Mouse (Mus musculus): ENCODE results near the gene Vamp2. TPM values are rescaled to one million over a fixed set of nuclear protein-coding genes. Genes with fewer than 3 reads are reported as not detected.

Vamp2 gene
- total and polyA plus RNA-seq, 2 experiments from 2014 or later: 25.2 to 59.2 TPM

DNA sequence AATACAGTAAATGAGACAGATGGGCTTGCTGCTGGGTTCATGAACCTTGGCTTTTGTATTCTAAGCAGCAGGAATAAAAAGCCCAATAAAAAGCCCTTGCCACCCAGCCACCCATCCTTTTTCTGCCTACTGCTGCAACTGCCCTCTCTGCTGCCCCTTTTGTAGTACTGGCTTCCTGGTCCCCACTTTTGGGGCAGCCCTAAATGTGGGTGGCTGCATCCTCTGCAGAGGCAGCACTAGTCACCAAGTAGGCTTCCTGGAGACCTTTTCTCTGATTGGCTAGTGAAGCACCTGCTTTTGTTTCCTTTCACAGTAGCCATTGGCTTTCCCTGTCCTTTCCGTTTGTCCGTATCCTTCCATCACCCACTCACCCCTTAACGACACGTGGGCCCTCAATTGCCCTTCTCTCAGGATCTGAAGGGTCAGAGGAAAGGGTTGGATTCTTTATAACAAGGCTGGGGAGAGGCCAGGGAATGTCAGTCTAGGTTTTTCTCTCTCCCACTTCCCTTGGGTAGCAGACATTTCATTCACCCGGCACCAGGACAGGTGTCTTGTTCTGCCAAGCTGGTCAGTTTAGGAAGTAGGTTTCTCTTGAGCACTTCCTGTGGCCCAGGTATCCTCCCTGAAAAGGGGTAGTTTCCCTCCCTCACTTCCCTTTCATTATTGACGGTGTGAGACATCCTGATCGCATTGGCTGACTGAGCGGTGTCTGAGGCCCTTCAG, 9.9 kb downstream of the Vamp2 start:
- Histone ChIP-seq H3K9me3 (replicated peaks; ENCODE audit: control insufficient read depth, low read length) (no peaks in the 10 kb centered on the region), H3K4me2 (ENCODE audit: low read depth, low read length) (peak overlapping the region; percentile 71), H3K9ac (replicated peaks; ENCODE audit: low read depth, low read length) (peak overlapping the region; percentile 76), H3K27ac (ENCODE audit: low read depth) (peak overlapping the region; percentile 99), H3K36me3 (replicated peaks; ENCODE audit: control insufficient read depth, insufficient read depth, low read length) (peaks cover 31% of the 10 kb centered on the region), H3K4me1 (ENCODE audit: control insufficient read depth, insufficient read depth) (peaks cover 16% of the 10 kb centered on the region), H3K27me3 (ENCODE audit: control insufficient read depth, insufficient read depth, low read length) (no peaks in the 10 kb centered on the region), H3K4me3 (ENCODE audit: low read depth, low read length) (peak overlapping the region; percentile 76)
- DNase-seq (ENCODE audit: low spot score) (no peak), ATAC-seq (ENCODE audit: insufficient read depth, low read depth) (no peak)
- TF ChIP-seq EP300 (IDR thresholded peaks at IDR 0.05; ENCODE audit: low read depth) (no peak), CTCF (IDR thresholded peaks at IDR 0.05; ENCODE audit: low read depth) (no peak)
- WGBS: 16% methylated on average over 8 of the region's 8 CpGs

DNA sequence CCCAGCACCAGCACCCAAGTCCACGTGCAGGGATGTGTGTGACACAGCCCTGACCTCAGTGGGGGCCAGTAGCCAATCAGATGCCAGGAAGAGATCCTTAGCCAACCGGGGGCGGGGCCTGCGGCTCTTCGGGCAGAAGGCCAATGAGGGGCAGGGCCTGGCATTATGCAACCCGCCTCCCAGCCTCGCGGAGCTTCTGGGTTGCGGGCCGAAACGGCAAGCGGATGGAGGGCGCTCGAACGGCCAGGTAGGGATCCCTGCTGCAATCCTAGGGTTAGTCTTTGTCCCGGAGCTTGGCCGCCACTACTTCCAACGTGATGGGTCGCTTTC, 10.4 kb downstream of the Vamp2 start:
- Histone ChIP-seq H3K27me3 (ENCODE audit: control insufficient read depth, insufficient read depth, low read length) (no peaks in the 10 kb centered on the region), H3K4me2 (ENCODE audit: low read depth, low read length) (peak overlapping the region; percentile 71), H3K4me1 (ENCODE audit: control insufficient read depth, insufficient read depth) (peaks cover 16% of the 10 kb centered on the region), H3K9ac (replicated peaks; ENCODE audit: low read depth, low read length) (peak overlapping the region; percentile 66), H3K27ac (ENCODE audit: low read depth) (peak overlapping the region; percentile 99), H3K36me3 (replicated peaks; ENCODE audit: control insufficient read depth, insufficient read depth, low read length) (peaks cover 36% of the 10 kb centered on the region), H3K4me3 (ENCODE audit: low read depth, low read length) (peak overlapping the region; percentile 76), H3K9me3 (replicated peaks; ENCODE audit: control insufficient read depth, low read length) (no peaks in the 10 kb centered on the region)
- ATAC-seq (ENCODE audit: insufficient read depth, low read depth): peak; percentile 16
- DNase-seq (ENCODE audit: low spot score): peak; percentile 96
- WGBS: under 1% methylated on average over 19 of the region's 19 CpGs
- TF ChIP-seq CTCF (IDR thresholded peaks at IDR 0.05; ENCODE audit: low read depth) (no peak), EP300 (IDR thresholded peaks at IDR 0.05; ENCODE audit: low read depth) (no peak; the same call in 1 of the 2 replicates)

DNA sequence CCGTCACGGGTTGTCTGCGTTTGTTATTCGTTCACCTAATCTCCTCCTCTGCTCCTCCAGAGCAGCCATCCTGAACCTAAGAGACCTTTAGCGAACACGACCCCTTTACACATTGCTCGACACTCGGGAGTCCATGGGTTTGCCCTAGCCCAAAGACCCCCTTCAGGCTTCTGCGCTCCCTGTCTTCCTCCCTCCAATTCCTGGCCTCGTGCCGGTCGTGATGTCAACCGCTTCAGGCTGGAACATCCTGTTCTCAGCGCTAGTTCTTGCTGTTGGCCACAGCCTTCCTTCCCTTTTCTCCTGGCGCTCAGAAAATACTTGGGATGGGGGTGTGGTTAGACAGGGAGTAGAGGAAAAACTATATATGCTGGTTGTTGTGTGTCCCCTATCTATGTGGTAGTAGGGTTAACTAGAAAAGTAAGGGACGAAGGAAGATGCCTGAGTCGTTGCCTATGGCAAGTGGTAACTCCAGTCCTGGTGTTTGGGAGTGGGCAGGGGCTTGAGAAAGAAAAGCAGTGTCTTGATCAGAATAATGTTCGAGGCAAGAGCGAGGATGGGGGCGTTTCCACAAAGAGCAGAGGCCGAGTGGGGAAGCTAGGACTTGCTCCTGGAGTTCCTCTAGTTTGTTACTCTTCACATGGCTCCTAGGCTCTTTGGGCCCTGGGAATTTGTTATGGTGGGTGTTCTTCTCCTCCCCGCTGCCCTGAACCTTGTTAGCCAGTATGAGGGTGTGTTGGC, 11.1 kb downstream of the Vamp2 start:
- WGBS: 2% methylated on average over 22 of the region's 22 CpGs
- H3K4me1 ChIP-seq (ENCODE audit: control insufficient read depth, insufficient read depth): peaks cover 16% of the 10 kb centered on the region
- peak; percentile 77 for DNase-seq (ENCODE audit: low spot score)
- peak overlapping the region; percentile 66 for H3K9ac ChIP-seq (replicated peaks; ENCODE audit: low read depth, low read length)
- TF ChIP-seq EP300 (IDR thresholded peaks at IDR 0.05; ENCODE audit: low read depth): peak; percentile 92
- no peak for TF ChIP-seq CTCF (IDR thresholded peaks at IDR 0.05; ENCODE audit: low read depth)
- peak overlapping the region; percentile 76 for H3K4me3 ChIP-seq (ENCODE audit: low read depth, low read length)
- ATAC-seq (ENCODE audit: insufficient read depth, low read depth): no peak
- no peaks in the 10 kb centered on the region for H3K27me3 ChIP-seq (ENCODE audit: control insufficient read depth, insufficient read depth, low read length)
- H3K9me3 ChIP-seq (replicated peaks; ENCODE audit: control insufficient read depth, low read length): no peaks in the 10 kb centered on the region
- H3K4me2 ChIP-seq (ENCODE audit: low read depth, low read length): peak overlapping the region; percentile 71
- peaks cover 43% of the 10 kb centered on the region for H3K36me3 ChIP-seq (replicated peaks; ENCODE audit: control insufficient read depth, insufficient read depth, low read length)
- peak overlapping the region; percentile 99 for H3K27ac ChIP-seq (ENCODE audit: low read depth)

DNA sequence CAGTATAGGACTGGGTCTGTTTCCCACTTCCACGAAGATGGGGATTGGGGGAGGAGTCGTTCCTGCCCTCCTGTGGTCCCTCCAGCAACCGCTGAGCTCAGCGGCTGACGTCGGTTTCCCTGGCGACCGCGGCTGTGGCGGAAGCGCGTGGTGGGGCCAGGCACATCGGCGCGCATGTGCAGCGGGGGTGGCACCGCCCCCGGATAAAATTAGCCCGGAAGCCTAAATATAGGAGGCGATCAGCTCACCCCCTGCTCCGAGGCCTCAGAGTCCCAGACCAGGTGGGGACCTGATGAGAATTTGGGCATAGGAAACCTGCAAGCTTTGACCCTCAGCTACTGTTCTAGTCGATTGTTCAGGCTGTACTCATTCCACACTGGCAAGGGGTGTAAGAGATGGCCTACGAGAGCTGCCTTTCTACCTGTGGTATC, 11.6 kb downstream of the Vamp2 start:
- peak overlapping the region; percentile 66 for H3K9ac ChIP-seq (replicated peaks; ENCODE audit: low read depth, low read length)
- H3K36me3 ChIP-seq (replicated peaks; ENCODE audit: control insufficient read depth, insufficient read depth, low read length): peaks cover 49% of the 10 kb centered on the region
- peak overlapping the region; percentile 76 for H3K4me3 ChIP-seq (ENCODE audit: low read depth, low read length)
- ATAC-seq (ENCODE audit: insufficient read depth, low read depth) (peak; percentile 31), DNase-seq (ENCODE audit: low spot score) (peak; percentile 97)
- no peaks in the 10 kb centered on the region for H3K27me3 ChIP-seq (ENCODE audit: control insufficient read depth, insufficient read depth, low read length)
- peak overlapping the region; percentile 71 for H3K4me2 ChIP-seq (ENCODE audit: low read depth, low read length)
- H3K4me1 ChIP-seq (ENCODE audit: control insufficient read depth, insufficient read depth): peaks cover 16% of the 10 kb centered on the region
- H3K9me3 ChIP-seq (replicated peaks; ENCODE audit: control insufficient read depth, low read length): no peaks in the 10 kb centered on the region
- peak overlapping the region; percentile 99 for H3K27ac ChIP-seq (ENCODE audit: low read depth)
- under 1% methylated on average over 23 of the region's 23 CpGs for WGBS
- TF ChIP-seq CTCF (IDR thresholded peaks at IDR 0.05; ENCODE audit: low read depth) (peak; percentile 25; the same call in 1 of the 2 replicates), EP300 (IDR thresholded peaks at IDR 0.05; ENCODE audit: low read depth) (peak; percentile 80)

DNA sequence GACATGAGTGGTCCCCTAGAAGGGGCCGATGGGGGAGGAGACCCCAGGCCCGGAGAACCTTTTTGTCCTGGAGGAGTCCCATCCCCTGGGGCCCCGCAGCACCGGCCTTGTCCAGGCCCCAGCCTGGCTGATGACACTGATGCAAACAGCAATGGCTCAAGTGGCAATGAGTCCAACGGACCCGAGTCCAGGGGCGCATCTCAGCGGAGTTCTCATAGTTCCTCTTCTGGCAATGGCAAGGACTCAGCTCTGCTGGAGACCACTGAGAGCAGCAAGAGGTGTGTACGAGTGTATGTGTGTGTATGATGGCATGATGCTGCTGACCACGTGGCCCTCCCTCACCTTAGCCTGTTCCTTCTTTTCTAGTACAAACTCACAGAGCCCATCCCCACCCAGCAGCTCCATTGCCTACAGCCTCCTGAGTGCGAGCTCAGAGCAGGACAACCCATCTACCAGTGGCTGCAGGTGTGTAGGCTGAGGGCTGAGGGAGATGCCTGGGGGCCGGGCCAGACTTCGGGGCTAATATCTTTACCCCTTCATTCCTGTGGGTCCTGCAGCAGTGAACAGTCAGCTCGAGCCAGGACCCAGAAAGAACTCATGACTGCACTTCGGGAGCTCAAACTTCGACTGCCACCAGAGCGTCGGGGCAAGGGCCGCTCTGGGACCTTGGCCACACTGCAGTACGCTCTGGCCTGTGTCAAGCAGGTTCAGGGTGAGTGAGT, 12.5 kb downstream of the Vamp2 start:
- Histone ChIP-seq H3K9ac (replicated peaks; ENCODE audit: low read depth, low read length) (peak overlapping the region; percentile 32; the same call in 1 of the 2 replicates), H3K27me3 (ENCODE audit: control insufficient read depth, insufficient read depth, low read length) (no peaks in the 10 kb centered on the region), H3K4me2 (ENCODE audit: low read depth, low read length) (peak overlapping the region; percentile 71), H3K9me3 (replicated peaks; ENCODE audit: control insufficient read depth, low read length) (no peaks in the 10 kb centered on the region), H3K36me3 (replicated peaks; ENCODE audit: control insufficient read depth, insufficient read depth, low read length) (peaks cover 57% of the 10 kb centered on the region), H3K27ac (ENCODE audit: low read depth) (peak overlapping the region; percentile 99), H3K4me1 (ENCODE audit: control insufficient read depth, insufficient read depth) (peaks cover 16% of the 10 kb centered on the region), H3K4me3 (ENCODE audit: low read depth, low read length) (peak overlapping the region; percentile 76; the same call in 1 of the 2 replicates)
- no peak for TF ChIP-seq CTCF (IDR thresholded peaks at IDR 0.05; ENCODE audit: low read depth)
- no peak for TF ChIP-seq EP300 (IDR thresholded peaks at IDR 0.05; ENCODE audit: low read depth)
- WGBS: 84% methylated on average over 20 of the region's 20 CpGs
- no peak for ATAC-seq (ENCODE audit: insufficient read depth, low read depth)
- no peak for DNase-seq (ENCODE audit: low spot score)
